Mouse (Mus musculus): ENCODE measurements around the gene 4931428F04Rik.
"Not testable (repeated sequence)": the region's sequence is repeated elsewhere in the genome, so short reads cannot be mapped to it uniquely, and the experiment has no call there.

The 4931428F04Rik gene

DNA sequence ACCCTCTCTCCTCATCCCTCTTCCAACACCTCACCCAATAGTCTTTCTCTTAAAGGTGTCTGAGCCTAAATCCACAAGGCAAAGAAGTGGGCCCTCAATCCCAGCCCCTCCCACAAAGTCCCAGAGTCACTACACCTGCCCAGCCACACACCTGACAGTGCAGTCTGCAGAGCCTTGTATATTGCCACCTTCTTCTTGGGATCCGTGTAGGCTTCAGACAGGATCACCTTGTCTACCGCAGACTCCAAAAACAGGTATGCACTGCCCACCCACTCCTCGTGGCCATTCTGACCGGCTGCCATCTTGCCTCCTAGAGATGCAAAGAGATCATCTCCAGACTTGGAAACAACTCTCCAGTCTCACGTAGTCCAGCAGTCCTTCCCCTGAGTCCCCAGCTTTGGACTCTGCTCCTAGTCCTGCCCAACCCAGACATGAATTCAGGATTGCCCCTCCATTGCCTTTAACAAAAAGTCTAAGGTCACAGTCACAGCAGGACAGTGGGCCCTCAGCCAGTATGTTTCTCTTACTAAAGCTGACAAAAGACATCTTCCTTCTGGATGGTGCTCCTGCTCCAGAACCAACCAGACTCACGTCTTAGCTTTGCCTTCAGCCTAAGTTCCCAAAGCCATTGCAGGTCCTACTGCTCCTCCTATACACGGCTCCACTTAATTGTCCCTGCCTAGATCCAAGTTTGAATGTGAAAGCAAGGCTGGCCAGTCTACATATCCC lies 29.1 kb downstream of the 4931428F04Rik start:
- no peak for DNase-seq

DNA sequence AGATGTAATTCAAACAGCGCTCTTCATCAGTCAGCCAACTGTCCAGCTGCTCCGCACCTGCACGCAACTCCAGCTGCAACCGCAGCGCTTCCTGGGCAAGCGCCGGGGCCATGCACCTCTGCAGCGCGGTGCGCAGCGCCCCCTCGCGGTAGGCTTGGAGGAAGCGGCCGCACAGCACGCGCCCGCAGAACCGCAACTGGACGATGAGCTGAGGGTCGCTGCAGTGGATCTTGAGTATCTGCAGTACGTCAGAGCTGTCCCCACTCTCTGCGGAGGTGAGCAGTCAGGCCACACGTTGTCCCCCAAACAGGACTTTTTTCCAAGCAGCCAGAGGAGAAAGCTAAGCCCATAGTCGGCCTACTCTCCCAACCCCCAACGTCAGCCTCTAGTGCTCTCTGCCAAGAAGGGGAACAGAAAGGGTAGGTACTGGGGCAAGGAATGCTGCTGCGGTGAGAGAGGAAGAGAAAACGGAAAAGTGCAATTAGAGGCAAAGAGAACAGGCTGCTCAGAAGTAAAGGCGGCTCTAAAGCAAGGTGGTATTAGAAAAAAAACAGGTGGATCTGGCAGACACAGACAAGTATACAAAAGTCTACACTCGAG lies 29.8 kb downstream of the 4931428F04Rik start:
- peak; percentile 52 to 58 for DNase-seq

DNA sequence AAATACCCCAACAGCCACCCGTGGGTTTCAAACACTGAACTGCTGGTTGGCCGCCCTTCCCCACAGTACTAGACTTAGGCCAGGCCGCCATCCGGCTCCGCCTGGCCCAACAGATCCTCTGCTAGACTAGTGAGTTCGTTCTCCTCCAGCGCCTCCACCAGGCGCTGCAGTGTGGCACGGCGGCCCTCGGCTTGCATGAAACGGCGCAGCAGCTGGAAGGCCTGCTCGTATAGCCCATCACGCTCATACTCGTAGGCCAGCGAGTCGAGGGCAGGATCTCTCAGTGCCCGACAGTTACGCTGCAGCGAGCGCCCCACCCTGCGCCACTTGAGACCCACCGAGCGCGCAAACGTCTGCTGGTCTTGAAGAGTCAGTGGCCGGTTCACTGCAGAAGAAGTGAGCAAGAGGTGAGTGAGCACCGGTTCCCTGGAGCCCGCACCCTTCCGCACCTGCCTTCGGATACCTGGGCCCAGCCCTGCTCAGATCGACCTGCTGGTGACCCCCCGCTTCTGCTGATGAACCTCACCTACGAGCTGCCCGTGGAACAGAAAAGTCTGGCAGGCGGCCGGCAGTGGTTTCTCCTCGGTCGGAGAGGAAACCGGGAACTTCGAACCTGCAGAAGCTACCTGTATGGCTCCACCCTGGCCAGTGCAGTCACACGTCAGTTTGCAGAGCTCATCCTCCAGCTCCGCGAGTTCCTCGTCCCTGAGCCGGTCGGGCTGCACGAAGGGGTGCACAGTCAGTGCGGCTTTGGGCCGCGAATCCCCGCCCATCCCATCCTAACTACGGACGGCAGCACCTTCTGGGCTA lies 30.5 kb downstream of the 4931428F04Rik start:
- no peak for DNase-seq

DNA sequence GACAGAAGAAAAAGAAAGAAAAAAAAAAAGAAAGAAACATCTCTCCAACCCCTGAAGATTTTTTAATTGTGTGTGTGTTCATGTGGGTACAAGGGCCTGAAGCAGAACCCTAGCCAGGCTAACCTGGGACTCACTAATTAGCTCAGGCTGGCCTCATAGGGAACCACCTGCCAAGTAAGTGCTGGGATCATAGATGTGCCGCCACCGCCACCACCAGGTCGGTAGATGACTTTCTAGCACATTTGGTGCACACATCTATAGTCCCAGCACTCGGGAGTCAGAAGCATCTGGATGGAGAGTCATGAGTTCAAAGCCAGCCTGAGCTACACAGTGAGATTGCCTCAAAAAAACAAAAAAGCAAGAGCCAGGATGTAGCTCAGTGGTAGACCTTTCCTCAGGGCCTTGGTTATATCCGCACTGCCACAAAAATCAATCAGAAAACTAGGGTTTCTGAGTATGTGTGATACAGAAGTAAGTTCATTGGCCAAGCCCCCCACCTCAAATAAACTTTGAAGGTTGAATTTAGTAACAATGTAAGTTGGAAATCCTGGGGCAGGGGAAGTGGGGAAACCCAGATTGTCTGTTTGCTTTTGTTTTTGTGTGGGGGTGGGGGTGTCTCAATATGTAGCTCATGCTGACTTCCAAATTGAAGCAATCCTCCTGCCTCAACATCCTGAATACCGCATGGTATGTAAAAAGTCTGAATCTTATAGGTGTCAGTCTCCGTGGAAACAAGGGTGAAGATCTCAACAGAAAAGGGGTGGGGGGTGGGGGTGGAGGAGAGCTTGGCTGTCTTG lies 32.1 kb downstream of the 4931428F04Rik start:
- no peak for DNase-seq

GRCm38 (mm10) chr8:105254966-105255350 lies 34.7 kb downstream of the 4931428F04Rik start, which contains the start of gene B3gnt9:
Gene B3gnt9 (minus strand): TSS chr8:105255153.
- peak; percentile 69 to 73 for DNase-seq

DNA sequence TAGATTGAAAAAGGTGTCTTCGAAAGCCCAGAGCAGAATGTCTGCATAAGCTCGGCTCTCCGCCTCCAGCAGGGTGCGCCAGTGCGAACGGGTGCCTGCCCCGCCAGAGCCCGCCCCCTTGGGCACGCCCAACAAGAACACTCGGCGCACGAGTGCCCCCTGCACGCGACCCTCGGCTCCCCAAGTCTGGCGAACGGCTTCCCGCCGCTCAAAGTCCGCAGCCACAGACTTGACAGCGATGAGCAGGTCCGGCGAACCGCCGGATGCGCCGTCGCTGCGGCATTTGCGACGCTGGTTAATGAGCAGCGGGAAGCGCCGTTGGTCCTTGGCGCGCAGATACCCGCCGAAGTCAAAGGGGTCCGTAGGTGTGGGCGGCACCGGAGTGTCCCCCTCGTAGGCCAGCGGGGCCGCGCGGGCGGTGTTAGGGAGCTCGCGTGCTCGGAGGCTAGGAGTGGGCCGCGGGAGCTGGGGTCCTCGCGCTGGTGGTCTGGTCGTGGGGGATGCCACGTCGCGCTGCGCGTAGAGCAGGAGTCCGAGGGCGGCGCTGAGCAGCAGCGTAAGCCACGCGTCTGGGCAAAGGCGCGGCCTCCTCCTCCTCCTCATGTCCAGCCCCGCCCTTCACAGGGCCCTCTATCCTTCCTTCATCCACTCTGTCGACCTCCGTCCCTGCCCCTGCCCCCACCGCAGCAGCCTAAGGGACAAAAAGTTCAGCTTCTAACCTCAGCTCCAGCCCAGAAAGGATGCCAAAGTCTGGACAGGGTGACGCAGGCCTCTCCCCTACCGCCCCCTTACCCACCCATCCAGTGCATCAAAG lies 35.3 kb downstream of the 4931428F04Rik start:
- peak; percentile 85 to 88 for DNase-seq

DNA sequence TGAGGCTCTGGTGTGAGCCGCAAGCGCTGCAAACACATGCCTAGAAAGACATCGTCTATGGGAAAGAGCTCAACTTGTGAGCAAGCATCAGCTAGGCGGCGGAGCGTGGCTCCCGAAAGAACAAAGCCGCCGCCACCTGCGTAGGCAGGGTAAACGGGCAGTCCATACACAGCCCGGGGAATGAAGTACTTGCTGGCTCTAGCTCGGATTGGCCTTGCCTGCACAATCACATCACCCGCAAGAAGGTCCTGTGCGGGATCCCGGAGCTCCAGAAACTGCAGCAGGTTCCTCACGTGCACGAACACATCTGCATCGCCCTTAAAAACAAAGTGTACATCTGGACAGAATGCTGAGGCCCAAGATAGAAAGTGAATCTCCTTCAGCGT lies 35.9 kb downstream of the 4931428F04Rik start:
- DNase-seq, result no peak

- peak in 1 of 2 experiments; percentile 12 for DNase-seq
Observed at GRCm38 (mm10) chr8:105252680-105253537, 36.8 kb downstream of the 4931428F04Rik start.

- no peak for DNase-seq
Observed at GRCm38 (mm10) chr8:105251954-105252353, 37.7 kb downstream of the 4931428F04Rik start.

DNA sequence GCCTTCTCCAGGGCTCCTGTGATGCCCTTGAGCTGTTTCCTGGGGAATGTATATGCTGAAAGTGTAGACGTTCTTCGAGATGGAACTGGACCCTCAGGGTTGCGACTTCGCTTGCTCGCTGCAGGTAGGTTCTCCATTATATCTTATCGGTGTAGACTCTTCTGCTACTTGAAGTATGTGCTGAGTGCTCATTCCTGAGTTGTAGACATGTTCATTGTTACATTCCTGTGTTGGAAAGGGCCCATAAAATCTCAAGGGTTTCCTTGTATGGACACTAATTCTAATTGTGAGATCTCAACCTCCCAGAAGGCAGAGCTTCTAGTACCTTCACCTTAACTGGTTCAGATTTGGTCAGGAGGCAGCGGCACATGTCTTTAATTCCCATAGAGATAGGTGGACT lies 48.6 kb downstream of the 4931428F04Rik start:
- no peak for DNase-seq

GRCm38 (mm10) chr8:105237442-105238142 lies 52.1 kb downstream of the 4931428F04Rik start:
- DNase-seq, result no peak

- no peak for DNase-seq
Observed at GRCm38 (mm10) chr8:105235206-105235605, 54.5 kb downstream of the 4931428F04Rik start.

DNA sequence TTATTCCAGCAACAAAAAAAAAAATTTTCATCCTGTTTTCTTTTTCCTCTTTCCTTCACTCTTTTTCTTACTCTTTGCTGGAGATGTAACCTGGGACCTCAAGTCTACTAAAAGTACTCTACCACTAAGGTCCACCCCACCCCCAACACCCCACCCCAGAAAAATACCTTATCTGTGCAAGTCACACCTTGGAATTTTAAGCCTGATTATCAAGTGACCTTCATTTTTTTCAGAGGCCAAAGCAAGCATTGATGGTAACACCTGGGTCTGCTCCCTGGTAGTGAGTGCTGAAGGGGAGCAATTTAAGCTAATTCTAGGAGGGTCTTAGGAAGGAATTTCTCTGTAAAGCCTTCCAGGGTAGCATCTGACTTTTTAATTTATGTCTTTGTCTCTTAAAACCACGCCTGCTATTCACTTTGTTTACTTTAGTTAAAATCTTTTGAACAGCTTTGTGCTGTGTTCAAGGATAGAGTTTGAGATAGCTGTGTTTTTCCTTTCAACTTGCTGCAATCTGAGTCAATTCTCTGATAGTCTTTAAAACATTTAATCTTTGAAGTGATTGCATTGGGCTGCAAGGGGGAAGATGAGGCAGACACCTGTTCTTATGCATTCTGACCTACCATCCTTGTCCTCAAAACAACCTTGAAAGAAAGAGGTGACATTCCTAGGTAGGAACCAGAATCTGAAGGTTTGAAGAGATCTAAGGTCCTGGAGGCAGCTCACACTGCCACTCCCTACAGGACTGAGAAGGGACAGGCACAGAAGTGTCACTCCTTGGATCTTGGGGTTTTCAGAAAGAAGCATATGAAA lies 56.3 kb downstream of the 4931428F04Rik start:
- DNase-seq, result no peak

DNA sequence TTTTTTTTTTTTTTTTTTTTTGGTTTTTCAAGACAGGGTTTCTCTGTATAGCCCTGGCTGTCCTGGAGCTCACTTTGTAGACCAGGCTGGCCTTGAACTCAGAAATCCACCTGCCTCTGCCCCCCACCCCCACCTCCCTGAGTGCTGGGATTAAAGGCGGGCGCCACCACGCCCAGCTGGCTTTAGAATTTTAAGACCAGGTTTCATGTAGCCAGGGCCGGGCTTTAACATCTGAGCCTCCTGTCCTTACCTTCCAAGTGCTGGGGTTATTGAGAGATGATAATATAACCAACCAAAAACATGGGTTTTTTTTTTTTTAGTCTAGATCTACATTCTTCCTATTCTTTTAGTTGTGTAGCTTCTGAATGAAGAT lies 57.4 kb downstream of the 4931428F04Rik start:
- DNase-seq, result not testable (repeated sequence)

GRCm38 (mm10) chr8:105231503-105232320 lies 58.0 kb downstream of the 4931428F04Rik start:
- DNase-seq, result no peak
